Mouse (Mus musculus) activated CD4-positive, CD25-positive, alpha-beta regulatory T cell, adult 4 months (primary cell): ENCODE measurements around the gene Atpif1. TPM values are rescaled to one million over a fixed set of nuclear protein-coding genes. Genes with fewer than 3 reads are reported as not detected.
"Not testable (repeated sequence)": the region's sequence is repeated elsewhere in the genome, so short reads cannot be mapped to it uniquely, and the experiment has no call there.

Experiments used
- ATAC-seq: one replicate; pipeline ENCODE4 v1.8.0; 2017
- polyA plus RNA-seq, 2 experiments: library from polyadenylated mRNA; unstranded; fragments of 100-300 nt; shearing (Covaris generic); gene quantifications; one replicate each; pipeline ENCODE4 v1.2.1; 2017

The Atpif1 gene
- polyA plus RNA-seq, result 100 to 1,000 TPM; 222 to 226 TPM

GRCm38 (mm10) chr4:132532981-132533916 lies at the start of gene Atpif1:
Atpif1 (minus strand) TSS chr4:132533659.
- peak; percentile 91 for ATAC-seq

GRCm38 (mm10) chr4:132574809-132575347 lies 41.4 kb upstream of the Atpif1 start:
- no peak for ATAC-seq

- ATAC-seq, result no peak
These were observed 39.9 kb upstream of the Atpif1 start for GRCm38 (mm10) chr4:132573327-132573726.

GRCm38 (mm10) chr4:132571190-132571589 lies 37.7 kb upstream of the Atpif1 start:
- ATAC-seq, result no peak

- ATAC-seq, result no peak
These were observed 35.7 kb upstream of the Atpif1 start for GRCm38 (mm10) chr4:132569115-132569514.

- no peak for ATAC-seq
These were observed 33.9 kb upstream of the Atpif1 start for GRCm38 (mm10) chr4:132567361-132567779.

- no peak for ATAC-seq
These were observed 31.8 kb upstream of the Atpif1 start for GRCm38 (mm10) chr4:132565089-132565747.

- ATAC-seq, result no peak
These were observed 30.5 kb upstream of the Atpif1 start, which contains the start of gene Ptafr for GRCm38 (mm10) chr4:132563965-132564364. Ptafr (plus strand) TSS chr4:132564067.

GRCm38 (mm10) chr4:132563261-132563660 lies 29.8 kb upstream of the Atpif1 start:
- no peak for ATAC-seq

- ATAC-seq, result not testable (repeated sequence)
These were observed 22.1 kb upstream of the Atpif1 start for GRCm38 (mm10) chr4:132555550-132555949.

GRCm38 (mm10) chr4:132554653-132555052 lies 21.2 kb upstream of the Atpif1 start:
- no peak for ATAC-seq

- ATAC-seq, result no peak
These were observed 20.8 kb upstream of the Atpif1 start for GRCm38 (mm10) chr4:132554221-132554620.

- no peak for ATAC-seq
These were observed 12.4 kb upstream of the Atpif1 start for GRCm38 (mm10) chr4:132545851-132546250.

GRCm38 (mm10) chr4:132542724-132543123 lies 9.3 kb upstream of the Atpif1 start:
- ATAC-seq, result no peak

GRCm38 (mm10) chr4:132541413-132541812 lies 8.0 kb upstream of the Atpif1 start:
- no peak for ATAC-seq

GRCm38 (mm10) chr4:132539481-132539880 lies 6.0 kb upstream of the Atpif1 start:
- no peak for ATAC-seq

GRCm38 (mm10) chr4:132535406-132536121 lies 2.1 kb upstream of the Atpif1 start, which contains the start of gene Dnajc8:
Dnajc8 (plus strand) TSS chr4:132535550.
- ATAC-seq, result peak; percentile 65

- no peak for ATAC-seq
These were observed 963 bp downstream of the Atpif1 start for GRCm38 (mm10) chr4:132532496-132532895.

- ATAC-seq, result no peak
These were observed 3.2 kb downstream of the Atpif1 start for GRCm38 (mm10) chr4:132530033-132530804.

- ATAC-seq, result no peak
These were observed 4.1 kb downstream of the Atpif1 start for GRCm38 (mm10) chr4:132529344-132529743.

- no peak for ATAC-seq
These were observed 5.4 kb downstream of the Atpif1 start for GRCm38 (mm10) chr4:132527917-132528522.
